Mouse (Mus musculus) left cerebral cortex, postnatal 14 days (tissue): ENCODE measurements around the gene Prmt8. TPM values are rescaled to one million over a fixed set of nuclear protein-coding genes. Genes with fewer than 3 reads are reported as not detected.

ENCODE experiments used
- DNase-seq, 2 experiments: peaks; one replicate each; pipeline ENCODE4 v3.0.0; 2021 to 2022; ENCODE audit warnings: low spot score in 2 of 2, mixed read lengths in 1 of 2
- intact Hi-C: fragments of 180-260 bp; cut with DNase I; formaldehyde crosslinking; loops from one replicate; pipeline ENCODE4 v1.15.1; 2025
- long read RNA-seq, 2 experiments: library from polyadenylated mRNA; stranded (forward); transcript quantifications; one replicate each; pipeline ENCODE4 v2.0.0; 2021
- total RNA-seq, 2 experiments: library from RNA; stranded (reverse); gene quantifications; 2 replicates each; pipeline ENCODE4 v1.2.3; 2021

Prmt8 gene
- total RNA-seq: 100 to 1,000 TPM; 115 to 139 TPM
- long read RNA-seq, experiment 1, transcript Prmt8-201 (10 exons, 2,724 nt): major isoform, 144 of 175 reads
- long read RNA-seq, experiment 1, partial matches to known transcripts: 12 of 175 reads
- long read RNA-seq, experiment 1, other reads (novel, unspliced or antisense): 19 of 175 reads
- long read RNA-seq, experiment 2, transcript Prmt8-201 (10 exons, 2,724 nt): major isoform, 141 of 174 reads
- long read RNA-seq, experiment 2, partial matches to known transcripts: 18 of 174 reads
- long read RNA-seq, experiment 2, other reads (novel, unspliced or antisense): 15 of 174 reads

DNA sequence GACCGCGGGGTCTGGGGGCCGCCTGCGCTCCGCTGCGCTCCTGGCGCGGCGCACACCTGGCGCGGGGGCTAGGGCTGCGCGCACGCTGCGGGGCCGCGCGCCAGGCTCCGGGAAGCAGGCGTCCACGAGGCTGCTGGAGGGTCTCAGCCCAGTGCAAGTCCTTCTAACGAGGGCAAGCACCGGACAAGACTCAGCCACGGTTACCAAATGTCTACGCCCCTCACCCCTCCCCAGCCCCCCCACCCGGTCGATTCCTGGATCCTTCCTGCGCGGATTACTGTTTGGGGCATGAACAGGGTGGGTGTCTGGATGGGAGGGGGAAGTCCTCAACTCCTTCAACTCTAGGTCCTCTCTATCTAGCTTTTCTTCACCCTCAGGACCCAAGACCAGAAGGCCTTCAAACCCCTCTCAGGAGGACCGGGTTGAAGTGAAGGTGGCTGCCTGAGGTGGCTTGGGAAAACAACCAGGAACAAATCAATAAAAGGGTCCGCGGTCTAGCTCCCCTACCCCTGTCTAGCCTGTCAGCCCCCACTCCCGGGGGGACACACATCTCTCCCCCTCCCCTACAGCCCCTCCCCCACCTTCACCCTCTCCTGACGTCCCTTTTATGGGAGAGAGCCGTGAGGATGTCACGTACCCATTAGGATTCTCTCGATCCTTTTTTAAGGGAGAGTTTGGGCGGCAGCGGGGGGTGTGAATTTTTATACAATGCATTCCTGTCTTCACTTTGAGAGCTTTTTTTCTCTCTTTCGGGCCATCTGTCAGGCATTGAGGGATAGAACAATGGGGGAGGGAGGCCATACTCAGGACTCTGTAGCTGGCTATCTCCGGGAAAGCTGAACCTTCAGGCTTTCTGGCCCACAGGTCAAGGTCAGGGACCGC, at the start of gene Prmt8:
Gene Prmt8 (minus strand): TSS at position 198 of the 882 bp plus-strand sequence.
- peak; percentile 65 to 75 for DNase-seq
- intact Hi-C loops: loop anchor here (5.0 to 10.0 kb wide), 5 partner anchors 153 to 325 kb away; no protein-coding TSS in a partner anchor

DNA sequence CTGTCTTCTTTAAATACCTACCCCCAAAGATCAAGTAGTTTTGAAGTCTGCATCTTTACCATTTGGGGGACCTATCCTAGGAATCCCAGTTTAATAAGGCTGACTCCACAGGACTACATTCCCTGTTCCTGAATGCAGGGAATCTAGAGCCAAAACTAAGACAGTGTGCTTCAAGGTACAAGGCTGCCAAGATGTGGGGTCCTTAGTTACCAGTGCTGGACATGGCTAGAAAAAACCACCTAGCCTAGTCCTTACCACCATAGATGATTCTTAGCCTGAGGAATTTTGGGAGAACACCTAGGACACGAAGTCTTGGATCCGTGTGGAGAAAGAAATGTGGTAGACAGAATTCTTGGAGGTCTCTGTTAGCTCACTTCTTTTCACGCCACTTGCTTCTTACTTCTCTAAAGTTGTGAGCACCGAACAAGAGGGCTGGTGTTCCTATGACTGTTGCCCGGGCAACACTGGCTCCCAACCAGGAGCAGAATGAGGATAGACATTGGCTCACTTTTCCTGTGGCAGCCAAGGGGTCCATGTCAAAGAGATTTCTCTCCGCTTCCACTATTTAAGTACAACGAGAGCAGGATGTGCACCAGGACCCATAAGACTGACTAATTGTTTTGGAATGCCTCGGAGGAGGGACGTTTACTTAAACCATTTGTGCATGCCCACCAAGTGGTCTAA, 33.9 kb upstream of the Prmt8 start:
- intact Hi-C loops: no loop called here
- DNase-seq: peak; percentile 31 to 56

DNA sequence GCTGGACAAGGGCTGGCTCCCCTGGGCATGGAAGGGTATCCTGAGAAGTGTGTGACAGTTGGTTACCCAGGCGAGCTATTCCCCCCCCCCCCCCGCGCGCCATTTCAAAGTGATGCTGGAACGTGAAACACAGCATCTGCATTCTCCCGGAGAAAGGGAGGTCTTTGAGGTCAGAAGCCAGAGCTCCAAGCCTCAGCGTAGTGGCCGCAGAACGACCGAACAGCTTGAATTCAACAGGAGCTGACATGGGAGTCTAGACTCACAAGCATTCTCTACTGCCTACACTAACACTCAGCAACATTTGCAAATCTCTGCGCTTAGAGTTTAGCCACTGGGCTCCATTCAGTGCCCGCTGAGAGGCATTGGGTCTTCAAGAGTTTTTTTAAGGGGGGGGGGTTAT, 32.9 kb upstream of the Prmt8 start:
- DNase-seq: no peak
- intact Hi-C loops: no loop called here

DNA sequence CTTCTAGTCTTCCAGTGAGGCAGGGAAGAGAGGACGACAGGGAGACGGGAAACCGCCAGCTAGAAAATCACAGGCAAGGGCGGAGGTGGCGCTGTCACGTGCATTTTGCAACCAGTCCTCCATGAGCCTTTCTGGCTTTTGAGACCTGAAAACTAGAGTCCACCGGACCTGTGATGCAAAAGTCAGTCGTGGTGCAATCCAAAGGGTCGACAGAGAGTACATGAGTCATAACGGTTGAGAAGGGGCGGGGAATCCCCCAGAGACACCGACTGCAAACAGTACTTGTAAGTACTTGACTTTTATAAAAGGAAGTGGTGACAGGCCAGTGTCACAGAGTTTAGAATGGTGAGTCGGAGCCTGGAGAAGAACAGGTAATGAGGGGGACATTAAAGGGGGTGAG, 20.8 kb upstream of the Prmt8 start:
- intact Hi-C loops: no loop called here
- no peak for DNase-seq

DNA sequence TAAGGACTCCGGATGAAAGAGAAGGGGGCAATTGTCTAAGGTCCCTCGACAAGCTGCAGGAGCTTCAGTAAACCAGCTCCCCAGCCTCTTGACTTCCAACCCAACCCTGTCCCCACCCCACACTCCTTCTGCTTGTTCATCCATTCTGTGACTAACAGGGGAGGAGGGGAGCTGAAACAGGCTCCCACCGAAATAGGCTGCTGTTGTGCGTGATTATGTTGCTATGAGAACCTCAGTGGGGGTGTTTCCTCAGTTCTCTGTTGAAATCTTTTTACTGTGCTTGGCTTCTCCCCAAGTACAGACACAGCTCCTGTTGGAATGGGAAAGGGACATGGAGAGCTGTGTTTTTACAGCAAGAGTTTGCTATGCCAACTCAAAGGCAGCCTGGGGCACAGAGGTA, 1.5 kb upstream of the Prmt8 start:
- DNase-seq: peak; percentile 76 to 94
- intact Hi-C loops: no loop called here

DNA sequence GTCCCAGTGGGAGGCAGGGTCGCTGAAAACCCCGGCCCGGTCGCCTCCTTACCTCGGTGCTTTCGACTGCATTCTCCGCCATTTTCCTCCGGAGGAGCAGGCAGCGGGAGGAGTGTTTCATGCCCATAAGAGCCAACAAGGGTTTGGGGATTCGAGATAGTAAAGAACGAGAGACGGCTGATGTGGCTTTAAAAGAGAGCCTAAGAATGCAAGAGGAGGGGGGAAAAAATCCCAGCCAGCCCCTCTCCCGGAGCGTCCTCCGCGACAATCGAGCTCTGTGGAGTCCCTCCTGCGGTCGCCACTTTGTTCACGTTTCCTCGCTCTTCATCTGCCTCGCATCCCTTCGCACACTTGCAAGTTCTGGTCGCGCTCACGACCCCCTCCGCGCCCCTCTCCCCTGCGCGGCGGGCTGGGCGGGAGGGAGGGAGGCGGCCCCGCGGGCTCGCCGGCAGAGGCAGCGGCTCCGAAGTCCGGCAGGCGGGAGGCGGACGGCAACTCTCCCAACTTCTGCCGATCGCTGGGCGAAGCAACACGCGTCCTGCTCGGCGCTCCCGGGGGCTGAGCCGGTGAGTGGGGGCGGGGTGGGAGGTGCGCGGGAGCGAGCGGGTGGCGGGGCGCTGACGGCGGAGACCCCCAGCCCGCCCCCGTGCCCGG, 524 bp downstream of the Prmt8 start:
- DNase-seq: peak; percentile 23 to 38
- intact Hi-C loops: loop anchor here (5.0 to 10.0 kb wide), 5 partner anchors 154 to 326 kb away; no protein-coding TSS in a partner anchor

DNA sequence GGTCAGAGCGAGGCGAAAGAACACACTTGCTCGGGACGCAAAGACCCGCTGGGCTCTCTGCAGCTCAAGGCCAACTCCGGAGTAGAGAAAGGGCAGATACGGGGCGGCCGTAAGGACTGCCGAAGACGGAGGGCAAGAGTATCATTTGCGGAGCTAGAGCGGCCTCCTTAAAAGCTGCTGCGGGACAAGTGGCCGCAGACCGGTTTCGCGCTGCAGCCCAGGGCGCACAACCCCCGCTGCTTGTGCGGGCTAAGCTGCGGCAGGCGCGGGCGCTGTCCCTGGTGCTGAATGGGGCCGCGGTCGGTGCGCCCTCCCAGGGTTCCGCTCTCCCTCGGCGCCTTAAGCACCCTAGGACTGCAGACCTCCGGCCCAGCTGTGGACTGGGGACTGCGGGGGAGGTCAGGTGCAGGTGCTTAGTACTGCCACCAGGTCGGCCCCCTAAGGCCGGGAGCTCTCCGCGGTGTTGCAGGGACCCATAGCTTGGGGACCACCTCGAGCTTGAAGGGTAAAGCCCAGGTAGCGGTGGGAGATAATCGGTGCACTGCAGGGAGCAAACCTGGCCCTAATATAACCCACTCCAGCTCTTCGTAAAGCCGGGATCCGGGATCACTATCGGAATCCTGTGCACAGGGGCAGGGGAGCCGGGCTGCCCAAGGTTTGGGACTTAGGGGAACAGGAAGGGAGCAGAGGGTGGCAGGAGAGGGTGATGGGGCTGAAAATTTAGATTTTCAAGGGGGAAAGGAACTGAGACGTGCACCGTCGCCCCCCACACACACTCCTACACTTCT, 1.4 kb downstream of the Prmt8 start:
- intact Hi-C loops: loop anchor here (2.0 to 10.0 kb wide), 6 partner anchors 105 to 327 kb away; no protein-coding TSS in a partner anchor
- DNase-seq: peak in 1 of 2 experiments; percentile 45

DNA sequence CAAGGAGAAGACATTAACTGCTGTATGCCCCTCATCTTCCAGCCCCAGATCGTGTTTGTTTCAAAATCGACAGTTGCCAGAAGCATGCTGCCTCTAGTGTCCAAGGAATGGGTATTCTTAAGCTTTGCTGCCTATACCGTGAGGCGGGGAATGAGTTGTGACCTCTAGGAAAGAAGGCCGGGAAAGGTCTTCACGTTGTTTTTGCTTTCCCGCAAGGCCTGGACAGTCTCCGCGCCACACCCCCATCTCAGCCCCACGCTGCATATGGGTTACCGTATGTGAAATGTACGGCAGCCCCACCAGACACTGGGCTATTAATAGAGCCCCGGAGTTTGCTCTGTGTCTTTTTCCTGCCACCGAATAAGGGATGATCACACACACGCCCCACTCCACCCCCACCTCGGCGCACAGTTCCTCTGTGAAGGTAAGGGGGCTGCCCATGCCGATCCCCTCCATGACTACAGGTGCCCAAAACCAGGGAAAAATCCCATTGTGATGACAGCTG, 2.0 kb downstream of the Prmt8 start:
- DNase-seq: peak; percentile 68 to 76
- intact Hi-C loops: loop anchor here (2.0 to 10.0 kb wide), 6 partner anchors 104 to 328 kb away; no protein-coding TSS in a partner anchor

DNA sequence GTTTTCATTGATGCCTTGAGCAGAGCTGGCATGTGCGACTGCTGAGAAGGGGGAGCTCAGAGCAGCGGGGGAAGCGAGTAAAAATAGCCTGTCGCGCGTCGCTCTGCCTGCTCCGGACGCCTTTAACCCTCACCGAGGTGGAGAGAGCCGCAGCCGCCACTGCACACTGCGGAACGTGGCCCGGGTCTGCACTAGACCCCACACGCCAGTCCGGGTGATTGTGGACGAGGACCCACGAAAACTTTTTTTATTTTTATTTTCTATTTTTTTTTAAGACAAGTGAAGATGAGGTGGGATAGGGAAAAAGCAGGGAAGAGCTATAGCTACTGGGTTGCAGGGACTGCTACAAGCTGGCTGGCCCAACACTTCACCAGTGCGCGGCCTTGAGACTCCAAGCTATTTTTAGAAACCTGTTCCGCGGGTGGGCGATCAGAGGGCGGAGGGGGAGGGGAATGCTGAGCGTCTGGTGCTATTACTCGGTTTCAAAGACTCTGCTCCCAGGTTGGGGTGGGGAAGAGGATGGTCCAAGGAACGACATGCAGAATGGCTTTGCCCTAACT, 2.6 kb downstream of the Prmt8 start:
- DNase-seq: peak; percentile 62 to 65
- intact Hi-C loops: loop anchor here (2.0 to 10.0 kb wide), 6 partner anchors 104 to 328 kb away; no protein-coding TSS in a partner anchor

DNA sequence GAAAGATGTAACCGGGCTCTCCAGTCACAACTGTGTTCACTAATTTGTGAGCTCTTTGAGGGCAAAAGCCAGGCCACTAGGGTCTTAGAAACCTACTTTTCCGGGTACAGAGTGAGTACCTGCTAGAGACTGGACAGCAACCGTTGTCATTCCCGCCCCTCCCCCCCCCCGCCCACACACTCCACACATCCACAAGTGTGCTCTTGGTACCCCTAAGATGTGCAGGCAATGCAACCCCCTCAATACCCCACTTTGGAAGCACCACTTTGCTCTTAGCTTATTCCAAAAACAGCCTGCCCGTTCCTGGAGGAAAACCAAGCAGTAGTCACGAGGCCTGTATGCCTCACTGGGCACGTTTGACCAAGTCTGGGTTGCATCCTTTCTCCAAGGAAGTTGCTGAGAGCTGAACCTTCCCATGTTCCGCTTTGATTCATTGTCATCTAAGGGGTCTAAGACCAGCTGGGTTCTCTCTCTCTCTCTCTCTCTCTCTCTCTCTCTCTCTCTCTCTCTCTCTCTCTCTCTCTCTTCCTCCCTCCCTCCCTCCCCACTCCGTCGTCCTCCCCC, 3.1 kb downstream of the Prmt8 start:
- peak; percentile 63 to 75 for DNase-seq
- intact Hi-C loops: loop anchor here (2.0 to 10.0 kb wide), 6 partner anchors 103 to 329 kb away; no protein-coding TSS in a partner anchor

DNA sequence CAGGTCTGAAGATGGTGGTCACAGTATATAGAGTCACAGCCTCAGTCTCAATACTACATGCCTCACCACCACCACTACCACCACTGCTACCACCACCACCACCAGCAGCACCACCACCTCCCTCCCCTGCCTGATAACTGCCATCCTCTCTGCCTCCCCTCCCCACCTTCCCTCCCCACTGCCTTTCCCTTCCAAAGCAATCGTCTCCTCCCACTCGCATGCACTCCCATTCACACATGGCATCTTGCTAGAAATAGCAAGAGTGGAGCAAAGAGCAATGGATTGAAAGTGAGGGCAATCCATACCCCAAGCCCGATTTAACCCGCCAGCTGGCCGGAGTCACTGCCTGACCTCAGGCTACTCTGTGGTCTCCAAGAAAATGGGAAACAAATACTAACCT, 3.7 kb downstream of the Prmt8 start:
- intact Hi-C loops: loop anchor here (5.0 to 10.0 kb wide), 5 partner anchors 151 to 329 kb away; no protein-coding TSS in a partner anchor
- DNase-seq: peak in 1 of 2 experiments; percentile 44

DNA sequence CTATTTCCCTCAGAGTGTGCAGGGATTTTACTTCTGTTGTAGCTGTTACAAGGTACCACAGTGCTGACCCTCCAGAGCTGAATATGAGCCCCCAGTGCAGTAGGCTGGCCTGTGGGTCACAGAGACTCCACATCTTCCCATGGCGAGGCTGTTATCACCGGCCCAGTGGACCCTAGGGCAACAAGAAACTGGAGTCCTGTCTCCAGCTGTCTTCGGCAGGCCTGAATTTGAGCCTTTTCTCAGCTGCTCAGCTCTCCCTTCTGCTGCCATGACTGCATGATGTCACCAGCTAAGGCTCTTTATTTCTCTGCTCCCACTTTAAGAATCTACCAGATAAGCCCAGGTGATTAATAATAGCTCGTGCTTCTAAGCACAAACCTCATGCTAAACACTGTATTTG, 11.0 kb downstream of the Prmt8 start:
- DNase-seq: no peak
- intact Hi-C loops: no loop called here

DNA sequence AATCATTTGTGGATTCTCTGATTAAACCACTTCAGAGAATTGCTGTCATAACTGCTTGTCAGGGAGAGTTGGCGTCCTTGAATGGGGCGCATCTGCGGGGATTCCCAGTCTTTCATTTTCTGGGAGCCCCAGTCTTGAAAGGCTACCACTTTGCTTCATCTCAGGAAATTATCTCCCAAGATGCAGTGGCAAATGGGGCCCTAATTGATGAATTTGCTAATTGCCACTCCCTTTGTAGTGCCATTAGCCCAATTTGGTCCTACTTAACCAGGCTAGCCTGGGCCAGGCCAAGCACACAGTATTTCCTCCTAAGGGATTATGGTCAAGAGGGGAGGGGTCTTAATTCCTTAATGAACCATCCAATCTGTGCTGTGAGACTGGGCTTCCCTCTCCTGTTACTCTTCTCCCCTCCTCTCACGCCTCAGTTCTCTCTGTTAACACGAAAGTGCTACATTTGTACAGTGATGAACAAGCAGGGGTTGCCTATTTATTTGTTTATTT, 11.6 kb downstream of the Prmt8 start:
- intact Hi-C loops: no loop called here
- DNase-seq: no peak

DNA sequence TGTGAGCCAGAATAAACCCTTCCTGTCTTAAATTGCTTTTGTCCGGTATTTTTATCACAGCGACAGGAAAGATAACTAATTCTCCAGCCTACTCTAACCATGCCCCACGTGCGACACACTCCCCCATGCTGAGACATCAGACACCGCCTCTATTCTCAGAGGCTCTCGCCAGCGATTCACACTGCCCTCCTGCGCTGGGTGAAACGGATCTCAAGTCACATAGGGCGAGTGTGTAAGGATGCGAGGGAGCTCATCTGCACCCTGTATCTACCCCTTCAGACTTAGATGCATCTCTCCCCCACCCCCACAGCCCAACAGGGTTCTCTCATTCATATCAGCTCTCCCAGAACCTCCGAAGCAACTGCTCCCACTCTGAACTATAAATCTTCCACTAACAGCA, 12.4 kb downstream of the Prmt8 start:
- no peak for DNase-seq
- intact Hi-C loops: no loop called here

DNA sequence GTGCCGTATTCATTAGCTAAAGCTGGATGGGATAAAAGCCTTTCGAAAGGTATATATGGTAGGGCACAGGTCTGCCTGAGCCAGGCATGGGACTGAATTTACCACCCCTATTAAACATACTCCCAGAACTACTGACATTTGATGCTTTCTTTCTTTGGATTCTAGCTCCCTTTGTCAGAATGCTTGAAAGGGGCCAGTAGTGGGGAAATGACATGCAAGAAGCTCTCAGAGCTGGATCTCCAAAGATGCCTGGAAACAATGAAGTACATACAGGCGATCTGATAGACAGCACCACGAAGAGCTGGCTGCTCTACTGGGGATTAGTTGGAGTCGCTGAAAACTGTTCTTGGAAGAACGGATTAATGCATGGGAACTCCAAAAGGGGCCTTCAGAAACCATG, 16.0 kb downstream of the Prmt8 start:
- intact Hi-C loops: no loop called here
- DNase-seq: no peak

DNA sequence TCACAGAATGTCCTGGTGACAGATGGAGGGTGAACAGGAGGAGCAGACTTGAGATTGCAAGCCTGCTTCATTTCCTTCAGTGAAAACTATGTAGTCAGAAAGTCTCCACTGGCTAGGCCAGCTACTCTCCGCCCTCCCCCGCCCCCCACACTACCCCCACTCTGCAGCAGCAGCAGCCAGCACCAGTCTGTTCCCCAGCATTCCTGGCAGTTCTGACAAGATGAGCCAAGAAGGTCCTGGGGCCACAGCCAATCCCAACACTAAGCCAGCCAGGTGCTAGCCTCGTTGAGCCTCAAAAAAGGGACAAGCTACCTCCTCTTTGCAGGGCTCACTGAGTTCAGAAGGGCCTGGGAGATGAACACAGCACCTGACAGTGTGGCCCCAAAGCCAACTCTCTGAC, 16.6 kb downstream of the Prmt8 start:
- DNase-seq: no peak
- intact Hi-C loops: no loop called here

DNA sequence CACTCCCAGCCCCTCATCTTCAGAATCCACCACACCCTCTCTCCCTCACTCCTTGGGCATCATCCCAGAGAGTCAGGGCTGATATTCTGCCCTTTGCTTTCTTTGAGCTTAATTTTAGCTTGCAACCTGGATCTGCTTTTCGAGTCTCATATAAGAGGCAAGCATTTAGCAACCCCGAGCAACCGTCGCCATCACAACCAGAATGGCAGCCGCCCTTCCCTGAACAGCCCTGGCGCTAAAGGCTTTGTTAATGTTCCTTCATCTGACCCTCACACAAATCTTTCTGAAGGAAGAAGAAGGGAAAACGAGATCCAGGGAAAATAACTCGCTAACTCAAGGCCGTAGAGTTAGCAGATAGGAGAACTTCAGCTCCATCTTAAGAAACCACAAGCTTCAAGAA, 17.8 kb downstream of the Prmt8 start:
- DNase-seq: no peak
- intact Hi-C loops: no loop called here
